Mouse (Mus musculus) embryonic facial prominence, embryonic 14.5 days (tissue): ENCODE results near the gene Cdc34. TPM values are rescaled to one million over a fixed set of nuclear protein-coding genes. Genes with fewer than 3 reads are reported as not detected.

Source experiments
- ATAC-seq: fragments of 200-750 bp; cut with Nextera tagmentation; 2 replicates; pipeline ENCODE4 v1.8.0; 2017; ENCODE audit warnings: low read depth, moderate number of reproducible peaks, moderate TSS enrichment
- DNase-seq: peaks from one replicate; pipeline ENCODE4 v3.0.0-alpha.2; 2015; ENCODE audit warnings: low spot score
- H3K27ac ChIP-seq: fragments of 300-500 bp; sonication (generic); replicated peaks from 2 replicates; pipeline ENCODE4 v1.5.1; 2014; ENCODE audit warnings: low read depth, mild to moderate bottlenecking, low read length, moderate library complexity
- H3K27me3 ChIP-seq: fragments of 300-500 bp; sonication (generic); replicated peaks from 2 replicates; pipeline ENCODE4 v1.6.1; 2014; ENCODE audit warnings: low read length; ENCODE audit not compliant: control insufficient read depth, insufficient read depth
- H3K36me3 ChIP-seq: fragments of 300-500 bp; sonication (generic); 2 replicates; pipeline ENCODE4 v1.6.1; 2014; ENCODE audit warnings: low read length, mixed read lengths; ENCODE audit not compliant: control insufficient read depth, insufficient read depth
- H3K4me1 ChIP-seq: fragments of 300-500 bp; sonication (generic); 2 replicates; pipeline ENCODE4 v1.6.1; 2014; ENCODE audit warnings: antibody characterized with exemption, low read length; ENCODE audit not compliant: control insufficient read depth, insufficient read depth
- H3K4me2 ChIP-seq: fragments of 300-500 bp; sonication (generic); 2 replicates; pipeline ENCODE4 v1.6.1; 2014; ENCODE audit warnings: low read depth, mild to moderate bottlenecking, low read length, moderate library complexity, mixed read lengths
- H3K4me3 ChIP-seq: fragments of 300-500 bp; sonication (generic); 2 replicates; pipeline ENCODE4 v1.5.1; 2014; ENCODE audit warnings: low read depth, mild to moderate bottlenecking, low read length
- H3K9ac ChIP-seq: fragments of 300-500 bp; sonication (generic); 2 replicates; pipeline ENCODE4 v1.6.1; 2014; ENCODE audit warnings: low read depth, mild to moderate bottlenecking, low read length, moderate library complexity, mixed read lengths
- H3K9me3 ChIP-seq: fragments of 300-500 bp; sonication (generic); 2 replicates; pipeline ENCODE4 v1.6.1; 2016; ENCODE audit warnings: low read length; ENCODE audit not compliant: control insufficient read depth
- WGBS: fragments of 180-500 bp; shearing (Covaris S2); extraction: QIAGEN DNeasy Blood & Tissue Kit; methylation state at CpG from one replicate; pipeline ENCODE4 v1.1.7; 2014; 5-methylcytosine and 5-hydroxymethylcytosine counted together
- polyA plus RNA-seq: library from polyadenylated mRNA; unstranded; fragments of >200 nt; fragmentation: Nextera tagmentation; extraction: Ambion mirVana; gene quantifications from 2 replicates; pipeline ENCODE4 v1.2.1, GENCODE M21; 2014

Cdc34 gene
- polyA plus RNA-seq, 1 experiment from 2014 or later, result 106 TPM

GRCm38 (mm10) chr10:79652789-79653188 is 29.2 kb upstream of the Cdc34 start:
- Histone ChIP-seq H3K27me3 (no peaks in the 10 kb centered on the region), H3K9ac (no peak overlapping the region), H3K4me3 (no peak overlapping the region), H3K36me3 (no peaks in the 10 kb centered on the region), H3K4me2 (no peak overlapping the region), H3K27ac (no peak overlapping the region), H3K4me1 (no peaks in the 10 kb centered on the region), H3K9me3 (no peaks in the 10 kb centered on the region)
- WGBS, result 77% methylated on average over 7 of the region's 7 CpGs
- ATAC-seq, result no peak
- DNase-seq, result no peak

GRCm38 (mm10) chr10:79654946-79655395 is 27.0 kb upstream of the Cdc34 start:
- ATAC-seq, result peak; percentile 85
- H3K27ac ChIP-seq, result no peak overlapping the region
- no peak overlapping the region for H3K4me2 ChIP-seq
- H3K4me1 ChIP-seq, result no peaks in the 10 kb centered on the region
- 14% methylated on average over 1 of the region's 1 CpGs for WGBS
- no peaks in the 10 kb centered on the region for H3K9me3 ChIP-seq
- H3K36me3 ChIP-seq, result no peaks in the 10 kb centered on the region
- peak; percentile 39 for DNase-seq
- H3K4me3 ChIP-seq, result no peak overlapping the region
- H3K27me3 ChIP-seq, result no peaks in the 10 kb centered on the region
- no peak overlapping the region for H3K9ac ChIP-seq

- DNase-seq (no peak), ATAC-seq (no peak)
- 14% methylated on average over 4 of the region's 4 CpGs for WGBS
- Histone ChIP-seq H3K4me3 (no peak overlapping the region), H3K9ac (no peak overlapping the region), H3K4me1 (no peaks in the 10 kb centered on the region), H3K36me3 (no peaks in the 10 kb centered on the region), H3K9me3 (no peaks in the 10 kb centered on the region), H3K27ac (no peak overlapping the region), H3K27me3 (no peaks in the 10 kb centered on the region), H3K4me2 (no peak overlapping the region)
Measured at GRCm38 (mm10) chr10:79658829-79659228, 23.2 kb upstream of the Cdc34 start.

GRCm38 (mm10) chr10:79660298-79660697 is 21.7 kb upstream of the Cdc34 start:
- H3K9me3 ChIP-seq, result no peaks in the 10 kb centered on the region
- H3K27ac ChIP-seq, result no peak overlapping the region
- H3K27me3 ChIP-seq, result no peaks in the 10 kb centered on the region
- DNase-seq, result no peak
- no peak for ATAC-seq
- no peaks in the 10 kb centered on the region for H3K4me1 ChIP-seq
- no peak overlapping the region for H3K4me2 ChIP-seq
- H3K4me3 ChIP-seq, result no peak overlapping the region
- H3K36me3 ChIP-seq, result no peaks in the 10 kb centered on the region
- 69% methylated on average over 2 of the region's 2 CpGs for WGBS
- no peak overlapping the region for H3K9ac ChIP-seq

- 29% methylated on average over 2 of the region's 3 CpGs for WGBS
- H3K27ac ChIP-seq, result no peak overlapping the region
- no peaks in the 10 kb centered on the region for H3K4me1 ChIP-seq
- no peak overlapping the region for H3K4me3 ChIP-seq
- DNase-seq (no peak), ATAC-seq (no peak)
- H3K9ac ChIP-seq, result no peak overlapping the region
- H3K27me3 ChIP-seq, result no peaks in the 10 kb centered on the region
- H3K36me3 ChIP-seq, result no peaks in the 10 kb centered on the region
- no peak overlapping the region for H3K4me2 ChIP-seq
- H3K9me3 ChIP-seq, result no peaks in the 10 kb centered on the region
Measured at GRCm38 (mm10) chr10:79661861-79662260, 20.1 kb upstream of the Cdc34 start.

GRCm38 (mm10) chr10:79664131-79664665 is 17.8 kb upstream of the Cdc34 start, which contains the start of gene Madcam1:
Madcam1 (plus strand) TSS chr10:79664559.
- Histone ChIP-seq H3K36me3 (no peaks in the 10 kb centered on the region), H3K4me3 (no peak within 1 kb of the TSS), H3K4me1 (no peaks in the 10 kb centered on the region), H3K27ac (no peak within 1 kb of the TSS), H3K9me3 (no peaks in the 10 kb centered on the region), H3K4me2 (no peak within 1 kb of the TSS), H3K9ac (no peak within 1 kb of the TSS), H3K27me3 (no peaks in the 10 kb centered on the region)
- WGBS, result 12% methylated on average over 11 of the region's 13 CpGs
- DNase-seq (peak; percentile 57), ATAC-seq (no peak)

- Histone ChIP-seq H3K27me3 (no peaks in the 10 kb centered on the region), H3K4me1 (no peaks in the 10 kb centered on the region), H3K36me3 (no peaks in the 10 kb centered on the region), H3K9ac (no peak overlapping the region), H3K4me2 (no peak overlapping the region), H3K9me3 (no peaks in the 10 kb centered on the region), H3K27ac (no peak overlapping the region), H3K4me3 (no peak overlapping the region)
- 82% methylated on average over 8 of the region's 8 CpGs for WGBS
- ATAC-seq (no peak), DNase-seq (no peak)
Measured at GRCm38 (mm10) chr10:79665051-79665450, 16.9 kb upstream of the Cdc34 start.

GRCm38 (mm10) chr10:79666493-79666892 is 15.5 kb upstream of the Cdc34 start:
- Histone ChIP-seq H3K9ac (no peak overlapping the region), H3K4me2 (no peak overlapping the region), H3K9me3 (no peaks in the 10 kb centered on the region), H3K4me3 (no peak overlapping the region), H3K27me3 (no peaks in the 10 kb centered on the region), H3K27ac (no peak overlapping the region), H3K36me3 (no peaks in the 10 kb centered on the region), H3K4me1 (0 out of 2 replicates have a peak, but pooled peaks cover 4% of the 10 kb centered on the region)
- 81% methylated on average over 9 of the region's 9 CpGs for WGBS
- DNase-seq (no peak), ATAC-seq (no peak)

- Histone ChIP-seq H3K4me3 (no peak overlapping the region), H3K36me3 (no peaks in the 10 kb centered on the region), H3K4me1 (0 out of 2 replicates have a peak, but pooled peaks cover 4% of the 10 kb centered on the region), H3K9me3 (no peaks in the 10 kb centered on the region), H3K27ac (no peak overlapping the region), H3K9ac (no peak overlapping the region), H3K4me2 (no peak overlapping the region), H3K27me3 (no peaks in the 10 kb centered on the region)
- DNase-seq (no peak), ATAC-seq (no peak)
- WGBS, result 86% methylated on average over 5 of the region's 5 CpGs
Measured at GRCm38 (mm10) chr10:79668076-79668475, 13.9 kb upstream of the Cdc34 start.
